Mouse (Mus musculus) embryonic fibroblast, embryonic 13.5 days (primary cell): ENCODE data around the gene Lgals4. TPM values are rescaled to one million over a fixed set of nuclear protein-coding genes. Genes with fewer than 3 reads are reported as not detected.

Source experiments
- H3K27ac ChIP-seq: 2 replicates; pipeline ENCODE4 v1.5.1; 2012; ENCODE audit warnings: low read length, control low read depth, inconsistent platforms; ENCODE audit not compliant: insufficient read depth
- H3K4me1 ChIP-seq: 2 replicates; pipeline ENCODE4 v1.6.1; 2011; ENCODE audit warnings: low read length; ENCODE audit not compliant: control insufficient read depth, insufficient read depth
- H3K4me3 ChIP-seq: 2 replicates; pipeline ENCODE4 v1.5.1; 2011; ENCODE audit warnings: mild to moderate bottlenecking, control low read depth, low read length; ENCODE audit not compliant: insufficient read depth
- CTCF ChIP-seq: IDR thresholded peaks from 2 replicates; pipeline ENCODE4 v1.5.1; 2011; ENCODE audit warnings: mild to moderate bottlenecking, control low read depth, low read length, moderate library complexity, borderline replicate concordance; ENCODE audit not compliant: insufficient read depth
- POLR2A ChIP-seq: IDR thresholded peaks from 2 replicates; pipeline ENCODE4 v1.6.1; 2011; ENCODE audit warnings: low read depth, mild to moderate bottlenecking, control low read depth, low read length, moderate library complexity
- polyA plus RNA-seq: library from polyadenylated mRNA; stranded (reverse); fragments of >200 nt; gene quantifications from 2 replicates; pipeline ENCODE4 v1.2.4, GENCODE M21; 2011; ENCODE audit warnings: low read depth; ENCODE audit not compliant: missing spikeins, insufficient read length

The Lgals4 gene
- polyA plus RNA-seq, 1 experiment, result 6.5 TPM

GRCm38 (mm10) chr7:28827338-28827737 lies 6.3 kb upstream of the Lgals4 start:
- Histone ChIP-seq H3K4me1 (peaks cover 6% of the 10 kb centered on the region; the same call in 1 of the 2 replicates), H3K4me3 (no peak overlapping the region), H3K27ac (no peak overlapping the region)
- TF ChIP-seq POLR2A, result no peak
- no peak for TF ChIP-seq CTCF

GRCm38 (mm10) chr7:28829821-28830220 lies 3.8 kb upstream of the Lgals4 start:
- Histone ChIP-seq H3K4me1 (peaks cover 4% of the 10 kb centered on the region; the same call in 1 of the 2 replicates), H3K27ac (no peak overlapping the region), H3K4me3 (no peak overlapping the region)
- no peak for TF ChIP-seq POLR2A
- TF ChIP-seq CTCF, result no peak

- TF ChIP-seq POLR2A (no peak), CTCF (no peak)
- H3K4me1 ChIP-seq, result peaks cover under 1% of the 10 kb centered on the region; the same call in 1 of the 2 replicates
- H3K27ac ChIP-seq, result no peak overlapping the region
- H3K4me3 ChIP-seq, result no peak overlapping the region
These were observed 2.7 kb upstream of the Lgals4 start for GRCm38 (mm10) chr7:28830981-28831380.

GRCm38 (mm10) chr7:28831411-28832125 lies 2.1 kb upstream of the Lgals4 start:
- no peaks in the 10 kb centered on the region for H3K4me1 ChIP-seq
- TF ChIP-seq CTCF (no peak), POLR2A (no peak)
- H3K27ac ChIP-seq, result no peak overlapping the region
- H3K4me3 ChIP-seq, result no peak overlapping the region

DNA sequence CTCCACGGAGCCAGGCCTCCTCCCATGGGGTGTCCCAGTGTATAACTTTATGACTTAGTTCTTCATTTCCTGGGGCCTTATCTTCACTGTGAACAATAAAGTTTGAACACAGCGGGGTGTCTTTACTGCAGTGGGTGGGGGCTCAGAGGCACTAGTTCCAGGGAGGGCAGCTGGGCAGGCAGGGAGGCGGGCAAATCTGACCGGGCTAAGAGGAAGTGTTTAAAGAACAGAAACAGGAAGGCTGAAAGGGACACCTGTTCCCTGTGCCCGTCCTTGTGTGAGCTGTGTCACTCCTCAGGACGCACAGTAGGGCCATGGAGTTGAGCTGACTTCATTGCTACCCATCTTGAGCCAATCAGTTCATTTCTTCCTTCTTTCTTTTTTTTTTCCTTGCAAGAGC lies 1.5 kb upstream of the Lgals4 start:
- no peaks in the 10 kb centered on the region for H3K4me1 ChIP-seq
- TF ChIP-seq POLR2A (no peak), CTCF (no peak)
- H3K27ac ChIP-seq, result no peak overlapping the region
- no peak overlapping the region for H3K4me3 ChIP-seq

DNA sequence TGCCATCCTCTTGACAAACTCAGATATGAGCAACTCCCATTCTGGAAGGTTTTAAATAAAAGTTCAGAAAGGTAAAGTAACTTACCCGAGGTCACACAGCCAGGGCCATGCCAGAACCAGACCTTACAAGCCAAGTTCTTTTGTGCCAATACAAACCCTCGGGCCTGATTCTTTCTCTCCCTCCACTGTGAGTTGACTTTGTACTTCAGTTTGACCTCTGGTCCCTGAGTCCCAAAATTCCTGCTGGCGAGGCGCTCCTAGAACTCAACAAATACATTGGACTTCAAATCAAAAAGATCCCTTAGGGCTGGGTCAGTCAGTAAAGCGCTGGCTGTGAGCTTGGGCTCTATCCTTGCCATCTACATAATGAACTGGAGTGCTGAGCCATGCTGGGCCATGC lies 3.3 kb downstream of the Lgals4 start:
- no peaks in the 10 kb centered on the region for H3K4me1 ChIP-seq
- H3K27ac ChIP-seq, result no peak overlapping the region
- no peak overlapping the region for H3K4me3 ChIP-seq
- no peak for TF ChIP-seq POLR2A
- no peak for TF ChIP-seq CTCF

DNA sequence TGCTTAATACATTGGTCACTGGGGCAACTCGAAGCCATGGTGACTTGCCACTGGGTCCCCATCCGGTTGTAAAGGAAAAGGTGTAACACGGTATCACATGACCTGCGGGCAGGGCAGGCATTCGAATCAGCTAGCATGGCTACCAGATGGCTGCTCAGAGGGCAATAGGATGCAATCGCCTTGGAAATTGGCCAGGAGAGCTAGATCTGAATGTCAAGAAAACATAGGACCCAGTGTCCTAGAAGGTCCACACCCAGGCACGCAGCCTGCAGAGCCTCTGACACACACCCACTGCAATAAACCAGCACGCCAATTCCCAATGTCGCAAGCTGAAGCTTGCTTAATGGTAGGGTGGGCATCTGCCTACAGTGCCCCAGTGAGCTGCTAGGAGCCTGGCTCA lies 4.7 kb downstream of the Lgals4 start:
- no peak overlapping the region for H3K27ac ChIP-seq
- no peak overlapping the region for H3K4me3 ChIP-seq
- no peaks in the 10 kb centered on the region for H3K4me1 ChIP-seq
- TF ChIP-seq CTCF (no peak), POLR2A (no peak)

GRCm38 (mm10) chr7:28847273-28847672 lies 13.6 kb downstream of the Lgals4 start:
- Histone ChIP-seq H3K4me1 (0 out of 2 replicates have a peak, but pooled peaks cover 3% of the 10 kb centered on the region), H3K27ac (no peak overlapping the region), H3K4me3 (no peak overlapping the region)
- no peak for TF ChIP-seq POLR2A
- no peak for TF ChIP-seq CTCF

GRCm38 (mm10) chr7:28849700-28850236 lies 16.1 kb downstream of the Lgals4 start:
- H3K4me1 ChIP-seq, result 0 out of 2 replicates have a peak, but pooled peaks cover 3% of the 10 kb centered on the region
- H3K27ac ChIP-seq, result no peak overlapping the region
- TF ChIP-seq CTCF (no peak), POLR2A (no peak)
- H3K4me3 ChIP-seq, result no peak overlapping the region

DNA sequence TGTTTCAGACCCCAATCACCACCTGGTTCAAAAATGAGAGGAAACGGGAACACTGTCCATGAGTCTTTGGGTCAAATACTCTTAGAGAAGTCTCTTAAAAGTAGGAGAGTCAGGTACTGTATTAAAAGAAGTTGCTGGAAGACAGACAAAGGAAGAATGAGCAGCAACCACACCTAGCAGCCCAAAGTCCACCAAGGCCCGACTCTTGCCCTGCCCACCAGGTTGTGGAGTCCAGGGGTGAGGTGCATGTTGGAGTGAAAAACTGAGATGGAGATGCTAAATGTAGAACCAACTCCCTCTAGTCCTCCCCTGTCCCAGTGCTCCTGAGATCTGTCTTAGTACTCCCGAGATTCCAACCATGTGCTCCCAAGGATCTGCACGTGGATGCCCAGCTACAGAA lies 17.0 kb downstream of the Lgals4 start:
- Histone ChIP-seq H3K27ac (no peak overlapping the region), H3K4me1 (0 out of 2 replicates have a peak, but pooled peaks cover 3% of the 10 kb centered on the region), H3K4me3 (no peak overlapping the region)
- TF ChIP-seq POLR2A (no peak), CTCF (no peak)
